Mouse (Mus musculus): ENCODE results near the gene Rln3. TPM values are rescaled to one million over a fixed set of nuclear protein-coding genes. Genes with fewer than 3 reads are reported as not detected.

Rln3 gene
- total and polyA plus RNA-seq, 3 experiments, result not detected

DNA sequence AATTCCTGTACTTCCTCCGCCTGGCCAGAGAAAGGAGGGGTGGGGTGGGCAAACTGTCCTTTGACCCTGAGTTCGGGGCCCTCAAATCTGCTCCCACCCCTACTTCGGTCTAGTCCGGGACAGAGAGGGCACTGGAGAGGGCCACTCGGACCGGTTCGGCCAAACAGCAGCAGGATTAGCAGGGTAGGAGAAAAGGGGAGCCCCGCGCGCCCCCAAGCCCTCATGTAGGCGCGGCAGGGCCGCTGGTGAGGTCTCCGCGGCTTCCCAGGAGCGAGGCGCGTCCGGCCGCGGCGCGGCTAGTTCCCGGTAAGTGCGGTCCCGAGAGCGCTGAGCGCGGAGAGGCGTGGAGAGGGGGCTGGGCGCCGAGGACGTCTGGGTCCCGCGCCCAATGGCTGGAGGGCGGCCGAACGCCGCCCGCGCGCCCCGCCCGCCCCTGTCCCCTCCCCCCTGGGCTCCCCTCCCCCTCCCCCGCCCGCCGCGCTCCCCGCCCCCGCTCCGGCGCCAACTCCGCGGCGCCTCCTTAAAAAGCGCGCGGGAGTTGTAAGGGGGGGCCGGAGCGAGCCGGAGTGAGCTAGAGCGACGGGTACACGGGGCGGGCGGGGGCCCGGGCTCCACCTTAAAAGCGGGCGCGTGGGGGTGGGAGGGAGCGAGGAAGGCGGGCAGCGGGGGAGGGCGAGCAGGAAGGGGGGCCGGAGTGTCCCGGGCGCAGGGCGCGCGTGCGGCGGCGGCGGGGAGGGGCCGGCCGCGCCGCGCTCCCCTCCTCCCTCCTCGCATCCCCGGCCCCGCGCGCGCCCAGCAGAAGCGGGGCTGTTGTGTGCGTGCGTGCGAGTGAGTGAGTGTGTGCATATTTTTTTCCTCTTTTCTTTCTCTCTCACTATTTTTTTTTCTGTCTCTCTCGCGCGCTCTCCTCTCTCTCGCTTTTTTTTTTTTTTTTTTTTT is 48.0 kb downstream of the Rln3 start (continued):
- TF ChIP-seq IRF4 (IDR thresholded peaks at IDR 0.05; ENCODE audit: low read depth, low read length) (no peak; the same call in 1 of the 2 replicates), UBTF (IDR thresholded peaks at IDR 0.05; ENCODE audit: low read depth, low read length) (no peak), TCF12 (IDR thresholded peaks at IDR 0.05; ENCODE audit: low read depth, low read length) (peak; percentile 68), CHD1 (IDR thresholded peaks at IDR 0.05; ENCODE audit: low read depth, low read length) (no peak), MAX (IDR thresholded peaks at IDR 0.05; ENCODE audit: low read length) (no peak), ETS1 (conservative IDR thresholded peaks at IDR 0.05; ENCODE audit: low read depth, low read length) (no peak), SIN3A (IDR thresholded peaks at IDR 0.05; ENCODE audit: low read length) (no peak), PAX5 (IDR thresholded peaks at IDR 0.05; ENCODE audit: low read length) (no peak), NELFE (IDR thresholded peaks at IDR 0.05; ENCODE audit: low read depth, low read length) (peak; percentile 82), USF2 (conservative IDR thresholded peaks at IDR 0.05; ENCODE audit: low read depth, low read length) (no peak)

- TF ChIP-seq GABPA (IDR thresholded peaks at IDR 0.05; ENCODE audit: insufficient replicate concordance, low read depth, low read length) (no peak), EP300 (IDR thresholded peaks at IDR 0.05; ENCODE audit: low read length) (no peak), MAFK (IDR thresholded peaks at IDR 0.05; ENCODE audit: insufficient replicate concordance, low read length) (no peak), E2F4 (IDR thresholded peaks at IDR 0.05; ENCODE audit: insufficient replicate concordance, low read depth, low read length) (no peak), POLR2A (IDR thresholded peaks at IDR 0.05; ENCODE audit: low read depth, low read length) (no peak), ZC3H11A (IDR thresholded peaks at IDR 0.05; ENCODE audit: low read depth, low read length) (no peak), USF2 (conservative IDR thresholded peaks at IDR 0.05; ENCODE audit: low read depth, low read length) (no peak), MAX (IDR thresholded peaks at IDR 0.05; ENCODE audit: low read length) (no peak), CHD1 (IDR thresholded peaks at IDR 0.05; ENCODE audit: low read depth, low read length) (no peak)
Measured at GRCm38 (mm10) chr8:83995973-83996372, 48.8 kb downstream of the Rln3 start.

GRCm38 (mm10) chr8:83994030-83994429 is 50.8 kb downstream of the Rln3 start:
- no peaks in the 10 kb centered on the region for H3K27me3 ChIP-seq (replicated peaks)
- no peak overlapping the region for H3K27ac ChIP-seq (ENCODE audit: insufficient read depth, low read depth)
- in situ Hi-C loops (cut with MboI; ENCODE audit: low pct_ligation_motif_present, low pct_unique_long_range_greater_than_20kb, low sequenced_read_pairs) (no loop called here), dilution Hi-C loops (cut with MboI; ENCODE audit: extremely low pct_ligation_motif_present, extremely low pct_unique_long_range_greater_than_20kb, low sequenced_read_pairs) (no loop called here)
- H3K79me2 ChIP-seq (replicated peaks; ENCODE audit: control insufficient read depth, extremely low read depth, insufficient read depth, poor library complexity, severe bottlenecking), result peaks cover 2% of the 10 kb centered on the region; the same call in 1 of the 2 replicates
- H3K4me1 ChIP-seq (ENCODE audit: control insufficient read depth in 1 of 2, insufficient read depth in 2 of 2), result peaks cover 2 to 20% of the 10 kb centered on the region in 2 experiments
- no peak for TF ChIP-seq TBP (conservative IDR thresholded peaks at IDR 0.05; ENCODE audit: low read depth, low read length)
- TF ChIP-seq JUN (IDR thresholded peaks at IDR 0.05; ENCODE audit: insufficient read depth, low read depth, low read length), result no peak
- no peak for TF ChIP-seq RCOR1 (conservative IDR thresholded peaks at IDR 0.05; ENCODE audit: low read depth, low read length)
- peak; percentile 77 for TF ChIP-seq ZNF384 (IDR thresholded peaks at IDR 0.05; ENCODE audit: low read depth, low read length)
- no peak for TF ChIP-seq SMC3 (IDR thresholded peaks at IDR 0.05; ENCODE audit: low read depth, low read length)
- no peak for TF ChIP-seq ETS1 (conservative IDR thresholded peaks at IDR 0.05; ENCODE audit: low read depth, low read length)
- no peak for TF ChIP-seq UBTF (IDR thresholded peaks at IDR 0.05; ENCODE audit: low read depth, low read length)
- no peak overlapping the region for H3K4me2 ChIP-seq (ENCODE audit: insufficient read depth, low read depth, poor library complexity, severe bottlenecking)
- DNase-seq (ENCODE audit: extremely low read depth), result no peak
- no peaks in the 10 kb centered on the region for H3K9me3 ChIP-seq (replicated peaks; ENCODE audit: low read length)
- H3K9ac ChIP-seq (ENCODE audit: insufficient read depth, low read depth), result no peak overlapping the region
- H3K36me3 ChIP-seq (replicated peaks in 1 of 2; ENCODE audit: control insufficient read depth in 1 of 2, insufficient read depth in 1 of 2, low read length in 1 of 2), result peaks cover 18 to 32% of the 10 kb centered on the region in 2 experiments
- no peak overlapping the region for H3K4me3 ChIP-seq (replicated peaks in 1 of 3; ENCODE audit: low read depth in 2 of 3, low read length in 2 of 3, poor library complexity in 1 of 3)

More at GRCm38 (mm10) chr8:83995973-83996372, 48.8 kb downstream of the Rln3 start:
- Histone ChIP-seq H3K27ac (ENCODE audit: insufficient read depth, low read depth) (no peak overlapping the region), H3K4me1 (ENCODE audit: control insufficient read depth in 1 of 2, insufficient read depth in 2 of 2) (peaks cover 10 to 25% of the 10 kb centered on the region in 2 experiments), H3K27me3 (replicated peaks) (no peaks in the 10 kb centered on the region), H3K4me3 (replicated peaks in 1 of 3; ENCODE audit: low read depth in 2 of 3, low read length in 2 of 3, poor library complexity in 1 of 3) (no peak overlapping the region), H3K36me3 (replicated peaks in 1 of 2; ENCODE audit: control insufficient read depth in 1 of 2, insufficient read depth in 1 of 2, low read length in 1 of 2) (peaks cover 13 to 36% of the 10 kb centered on the region in 2 experiments), H3K9ac (ENCODE audit: insufficient read depth, low read depth) (0 out of 2 replicates have a peak overlapping the region, but pooled peaks have one; percentile 78), H3K9me3 (replicated peaks; ENCODE audit: low read length) (no peaks in the 10 kb centered on the region), H3K4me2 (ENCODE audit: insufficient read depth, low read depth, poor library complexity, severe bottlenecking) (peak overlapping the region; percentile 18; the same call in 1 of the 2 replicates), H3K79me2 (replicated peaks; ENCODE audit: control insufficient read depth, extremely low read depth, insufficient read depth, poor library complexity, severe bottlenecking) (peaks cover 3% of the 10 kb centered on the region; the same call in 1 of the 2 replicates)
- in situ Hi-C loops (cut with MboI; ENCODE audit: low pct_ligation_motif_present, low pct_unique_long_range_greater_than_20kb, low sequenced_read_pairs) (no loop called here), dilution Hi-C loops (cut with MboI; ENCODE audit: extremely low pct_ligation_motif_present, extremely low pct_unique_long_range_greater_than_20kb, low sequenced_read_pairs) (no loop called here)
- no peak for DNase-seq (ENCODE audit: extremely low read depth)
